Mouse (Mus musculus) spleen, adult 2 months (tissue): Measurements from ENCODE around the gene Slco3a1. TPM values are rescaled to one million over a fixed set of nuclear protein-coding genes. Genes with fewer than 3 reads are reported as not detected.
"Not testable (repeated sequence)": the region's sequence is repeated elsewhere in the genome, so short reads cannot be mapped to it uniquely, and the experiment has no call there.

ENCODE experiments used
- DNase-seq, 2 experiments: peaks; one replicate each; pipeline versions ENCODE4 v3.0.0 to v3.0.0-alpha.2; 2012 to 2021; ENCODE audit warnings: low spot score in 2 of 2, low read depth in 1 of 2
- H3K27ac ChIP-seq: fragments of 200-500 bp; 2 replicates; pipeline ENCODE4 v1.5.1; 2012; ENCODE audit warnings: low read length, inconsistent platforms; ENCODE audit not compliant: insufficient read depth
- H3K27me3 ChIP-seq: fragments of 200-500 bp; 2 replicates; pipeline ENCODE4 v1.6.1; 2012; ENCODE audit warnings: mild to moderate bottlenecking, moderate library complexity, low read length, inconsistent platforms; ENCODE audit not compliant: control insufficient read depth, insufficient read depth
- H3K36me3 ChIP-seq: fragments of 200-500 bp; 2 replicates; pipeline ENCODE4 v1.6.1; 2012; ENCODE audit warnings: mild to moderate bottlenecking, low read length, inconsistent platforms; ENCODE audit not compliant: control insufficient read depth, insufficient read depth
- H3K4me1 ChIP-seq: fragments of 200-500 bp; 2 replicates; pipeline ENCODE4 v1.6.1; 2011; ENCODE audit warnings: inconsistent platforms; ENCODE audit not compliant: control insufficient read depth, insufficient read depth, insufficient read length
- H3K4me3 ChIP-seq: fragments of 200-500 bp; 2 replicates; pipeline ENCODE4 v1.5.1; 2011; ENCODE audit warnings: mild to moderate bottlenecking, inconsistent platforms; ENCODE audit not compliant: insufficient read depth, insufficient read length; ENCODE audit errors: extremely low read depth
- CTCF ChIP-seq: fragments of 200-500 bp; IDR thresholded peaks from 2 replicates; pipeline ENCODE4 v1.5.1; 2011; ENCODE audit warnings: mild to moderate bottlenecking, inconsistent platforms; ENCODE audit not compliant: insufficient read depth, insufficient read length, insufficient replicate concordance; ENCODE audit errors: extremely low read depth
- POLR2A ChIP-seq: fragments of 200-500 bp; IDR thresholded peaks from 2 replicates; pipeline ENCODE4 v1.6.1; 2011; ENCODE audit warnings: low read depth, low read length, inconsistent platforms
- WGBS: fragments of 180-500 bp; shearing (Covaris S2); methylation state at CpG from one replicate; pipeline ENCODE4 v1.1.7; 2018; 5-methylcytosine and 5-hydroxymethylcytosine counted together
- polyA plus RNA-seq: library from polyadenylated mRNA; depleted of rRNA; stranded (reverse); fragments of >200 nt; gene quantifications from 2 replicates; pipeline ENCODE4 v1.2.3, GENCODE M21; 2012

Gene Slco3a1
- polyA plus RNA-seq, 1 experiment = 23.1 TPM

GRCm38 (mm10) chr7:74415241-74415640 lies 139.3 kb downstream of the Slco3a1 start:
- Histone ChIP-seq H3K27ac (no peak overlapping the region), H3K4me3 (no peak overlapping the region), H3K27me3 (no peaks in the 10 kb centered on the region), H3K4me1 (no peaks in the 10 kb centered on the region), H3K36me3 (no peaks in the 10 kb centered on the region)
- no peak for TF ChIP-seq CTCF
- TF ChIP-seq POLR2A = no peak
- WGBS = 96% methylated on average over 6 of the region's 6 CpGs
- DNase-seq = no peak

DNA sequence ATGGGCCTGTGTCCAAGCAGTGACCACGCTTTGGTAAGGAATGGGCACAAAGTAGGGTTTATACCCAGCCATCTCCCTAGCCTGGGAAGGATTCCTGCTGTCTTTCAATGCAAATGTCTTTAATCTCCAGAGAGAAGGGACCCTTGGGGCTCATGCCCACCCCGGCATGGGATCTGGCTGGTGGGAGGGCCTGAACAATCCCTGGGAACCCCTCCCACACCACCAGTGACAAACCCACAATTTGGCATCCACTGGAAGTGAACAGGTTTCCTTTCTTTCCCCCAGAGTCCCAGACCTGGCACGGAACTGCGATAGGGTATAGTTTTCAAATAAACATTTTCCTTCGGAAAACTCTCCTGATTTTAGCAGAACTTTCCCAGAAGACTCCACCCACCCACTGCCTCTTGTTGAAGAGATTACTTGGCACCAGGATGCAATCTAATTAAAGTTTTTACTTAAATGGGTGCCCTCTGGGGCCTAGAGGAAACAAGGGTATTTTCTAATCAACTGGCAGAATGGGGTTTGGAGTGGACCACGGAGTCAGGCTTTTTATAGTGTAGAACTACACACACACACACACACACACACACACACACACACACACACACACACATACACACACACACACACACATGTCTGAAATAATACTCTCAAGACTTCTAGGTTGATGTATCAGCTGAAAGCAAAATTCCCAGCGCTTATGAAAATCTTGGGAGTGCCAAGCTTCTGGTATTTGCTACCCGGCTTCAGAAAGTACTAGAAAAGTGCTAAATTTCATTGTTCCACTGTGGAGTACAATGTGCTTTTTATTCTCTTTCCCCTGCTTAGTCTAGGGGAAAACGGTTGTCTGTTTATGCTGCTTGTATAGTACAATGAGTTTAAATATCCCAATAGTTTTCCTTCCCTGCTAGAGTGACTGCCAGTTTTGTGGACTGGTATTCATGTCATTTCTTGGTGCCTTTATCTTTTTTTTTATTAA lies 140.6 kb downstream of the Slco3a1 start:
- TF ChIP-seq POLR2A = no peak
- no peak for TF ChIP-seq CTCF
- no peak for DNase-seq
- Histone ChIP-seq H3K36me3 (no peaks in the 10 kb centered on the region), H3K27me3 (no peaks in the 10 kb centered on the region), H3K4me1 (no peaks in the 10 kb centered on the region), H3K4me3 (no peak overlapping the region), H3K27ac (no peak overlapping the region)
- 82% methylated on average over 9 of the region's 9 CpGs for WGBS

- Histone ChIP-seq H3K27ac (no peak overlapping the region), H3K27me3 (no peaks in the 10 kb centered on the region), H3K4me3 (no peak overlapping the region), H3K4me1 (no peaks in the 10 kb centered on the region), H3K36me3 (no peaks in the 10 kb centered on the region)
- WGBS = 79% methylated on average over 13 of the region's 13 CpGs
- no peak for DNase-seq
- TF ChIP-seq CTCF (no peak), POLR2A (no peak)
Observed at GRCm38 (mm10) chr7:74408601-74409323, 145.8 kb downstream of the Slco3a1 start.

- not testable (repeated sequence) for H3K27ac ChIP-seq, DNase-seq, H3K36me3 ChIP-seq, H3K4me1 ChIP-seq, H3K4me3 ChIP-seq, H3K27me3 ChIP-seq
Observed at GRCm38 (mm10) chr7:74407851-74408250, 146.7 kb downstream of the Slco3a1 start.

- H3K36me3 ChIP-seq = no peaks in the 10 kb centered on the region
- H3K27me3 ChIP-seq = no peaks in the 10 kb centered on the region
- H3K4me1 ChIP-seq = no peaks in the 10 kb centered on the region
- DNase-seq = no peak
- TF ChIP-seq CTCF (no peak), POLR2A (no peak)
- no peak overlapping the region for H3K27ac ChIP-seq
- no peak overlapping the region for H3K4me3 ChIP-seq
- 89% methylated on average over 6 of the region's 6 CpGs for WGBS
Observed at GRCm38 (mm10) chr7:74399729-74400128, 154.9 kb downstream of the Slco3a1 start.

GRCm38 (mm10) chr7:74399154-74399553 lies 155.4 kb downstream of the Slco3a1 start:
- Histone ChIP-seq H3K4me1 (no peaks in the 10 kb centered on the region), H3K4me3 (no peak overlapping the region), H3K36me3 (no peaks in the 10 kb centered on the region), H3K27me3 (no peaks in the 10 kb centered on the region), H3K27ac (no peak overlapping the region)
- 93% methylated on average over 4 of the region's 4 CpGs for WGBS
- TF ChIP-seq CTCF (no peak), POLR2A (no peak)
- no peak for DNase-seq

- Histone ChIP-seq H3K36me3 (no peaks in the 10 kb centered on the region), H3K27me3 (no peaks in the 10 kb centered on the region), H3K27ac (no peak overlapping the region), H3K4me1 (no peaks in the 10 kb centered on the region), H3K4me3 (no peak overlapping the region)
- 90% methylated on average over 2 of the region's 2 CpGs for WGBS
- TF ChIP-seq CTCF (no peak), POLR2A (no peak)
- no peak for DNase-seq
Observed at GRCm38 (mm10) chr7:74398326-74398725, 156.3 kb downstream of the Slco3a1 start.
